Mouse (Mus musculus): ENCODE data around the gene Ch25h. TPM values are rescaled to one million over a fixed set of nuclear protein-coding genes. Genes with fewer than 3 reads are reported as not detected.

Gene Ch25h
- total RNA-seq, 2 experiments from 2014 or later = 0.58 to 0.75 TPM

GRCm38 (mm10) chr19:34511528-34511927, 36.6 kb upstream of the Ch25h start:
- Histone ChIP-seq H3K4me3 (no peak overlapping the region), H3K27ac (no peak overlapping the region)
- no peak for DNase-seq (ENCODE audit: extremely low spot score in 1 of 2, low spot score in 2 of 2)
- TF ChIP-seq CTCF (IDR thresholded peaks at IDR 0.05) = no peak
- intact Hi-C loops (cut with DNase I) = no loop called here

- H3K27ac ChIP-seq = no peak overlapping the region
- no peak for DNase-seq (ENCODE audit: extremely low spot score in 1 of 2, low spot score in 2 of 2)
- no peak overlapping the region for H3K4me3 ChIP-seq
- TF ChIP-seq CTCF (IDR thresholded peaks at IDR 0.05) = no peak
- intact Hi-C loops (cut with DNase I) = no loop called here
Observed at GRCm38 (mm10) chr19:34510717-34511116, 35.8 kb upstream of the Ch25h start.

GRCm38 (mm10) chr19:34505161-34505721, 30.3 kb upstream of the Ch25h start:
- no peak overlapping the region for H3K4me3 ChIP-seq
- intact Hi-C loops (cut with DNase I) = no loop called here
- no peak overlapping the region for H3K27ac ChIP-seq
- TF ChIP-seq CTCF (IDR thresholded peaks at IDR 0.05) = no peak
- DNase-seq (ENCODE audit: extremely low spot score in 1 of 2, low spot score in 2 of 2) = no peak

GRCm38 (mm10) chr19:34500763-34501162, 25.8 kb upstream of the Ch25h start:
- intact Hi-C loops (cut with DNase I) = loop anchor here (5.0 kb wide), 1 partner anchor 137 kb away; no protein-coding TSS in a partner anchor
- Histone ChIP-seq H3K4me3 (no peak overlapping the region), H3K27ac (no peak overlapping the region)
- TF ChIP-seq CTCF (IDR thresholded peaks at IDR 0.05) = peak; percentile 69
- DNase-seq (ENCODE audit: extremely low spot score in 1 of 2, low spot score in 2 of 2) = peak; percentile 31 to 48

DNA sequence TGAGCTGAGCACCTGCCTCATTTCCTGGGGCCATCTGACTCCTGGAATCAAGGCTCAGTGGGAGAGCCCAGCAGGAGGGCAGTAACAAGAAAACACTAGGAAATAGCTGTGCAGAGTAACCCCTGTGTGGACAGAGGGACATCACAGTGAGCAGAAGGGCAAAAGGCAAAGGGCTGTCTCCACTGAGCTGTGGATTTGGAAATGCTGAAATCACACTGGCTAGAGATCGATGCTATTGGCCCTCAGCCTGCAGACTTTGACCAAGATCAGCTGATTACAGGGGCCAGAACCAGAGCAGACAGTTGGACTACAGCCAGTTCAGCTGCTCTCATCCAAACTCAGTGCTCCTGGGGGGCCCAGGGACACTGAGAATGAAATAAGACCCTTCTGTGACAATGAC, 21.4 kb upstream of the Ch25h start:
- no peak for DNase-seq (ENCODE audit: extremely low spot score in 1 of 2, low spot score in 2 of 2)
- no peak for TF ChIP-seq CTCF (IDR thresholded peaks at IDR 0.05)
- intact Hi-C loops (cut with DNase I) = no loop called here
- no peak overlapping the region for H3K27ac ChIP-seq
- no peak overlapping the region for H3K4me3 ChIP-seq

DNA sequence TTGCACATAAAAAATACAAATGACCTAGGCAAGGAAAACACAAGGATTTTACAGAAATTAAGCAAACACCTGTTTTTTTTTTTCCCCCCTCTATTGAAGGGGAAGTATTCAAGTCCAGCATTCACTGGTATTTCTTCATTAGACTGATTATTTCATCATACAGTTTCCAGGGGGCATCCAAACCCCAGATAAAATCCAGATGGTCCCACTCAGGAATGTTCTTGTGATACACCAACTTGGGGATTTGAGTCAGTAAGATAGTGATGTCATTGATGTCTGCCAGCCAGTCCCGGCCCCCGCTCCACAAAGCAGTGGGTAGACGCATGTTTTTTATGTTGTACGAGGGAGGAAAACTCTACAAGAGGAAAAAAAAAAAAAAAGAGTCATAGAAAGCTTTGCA, 18.9 kb upstream of the Ch25h start:
- Histone ChIP-seq H3K4me3 (no peak overlapping the region), H3K27ac (no peak overlapping the region)
- intact Hi-C loops (cut with DNase I) = no loop called here
- no peak for TF ChIP-seq CTCF (IDR thresholded peaks at IDR 0.05)
- DNase-seq (ENCODE audit: extremely low spot score in 1 of 2, low spot score in 2 of 2) = no peak

- intact Hi-C loops (cut with DNase I) = loop anchor here (2.0 kb wide), 1 partner anchor 149 kb away; no protein-coding TSS in a partner anchor
- TF ChIP-seq CTCF (IDR thresholded peaks at IDR 0.05) = peak; percentile 65
- peak in 1 of 2 experiments; percentile 31 for DNase-seq (ENCODE audit: extremely low spot score in 1 of 2, low spot score in 2 of 2)
- H3K4me3 ChIP-seq = no peak overlapping the region
- H3K27ac ChIP-seq = no peak overlapping the region
Observed at GRCm38 (mm10) chr19:34483547-34483946, 8.6 kb upstream of the Ch25h start.

DNA sequence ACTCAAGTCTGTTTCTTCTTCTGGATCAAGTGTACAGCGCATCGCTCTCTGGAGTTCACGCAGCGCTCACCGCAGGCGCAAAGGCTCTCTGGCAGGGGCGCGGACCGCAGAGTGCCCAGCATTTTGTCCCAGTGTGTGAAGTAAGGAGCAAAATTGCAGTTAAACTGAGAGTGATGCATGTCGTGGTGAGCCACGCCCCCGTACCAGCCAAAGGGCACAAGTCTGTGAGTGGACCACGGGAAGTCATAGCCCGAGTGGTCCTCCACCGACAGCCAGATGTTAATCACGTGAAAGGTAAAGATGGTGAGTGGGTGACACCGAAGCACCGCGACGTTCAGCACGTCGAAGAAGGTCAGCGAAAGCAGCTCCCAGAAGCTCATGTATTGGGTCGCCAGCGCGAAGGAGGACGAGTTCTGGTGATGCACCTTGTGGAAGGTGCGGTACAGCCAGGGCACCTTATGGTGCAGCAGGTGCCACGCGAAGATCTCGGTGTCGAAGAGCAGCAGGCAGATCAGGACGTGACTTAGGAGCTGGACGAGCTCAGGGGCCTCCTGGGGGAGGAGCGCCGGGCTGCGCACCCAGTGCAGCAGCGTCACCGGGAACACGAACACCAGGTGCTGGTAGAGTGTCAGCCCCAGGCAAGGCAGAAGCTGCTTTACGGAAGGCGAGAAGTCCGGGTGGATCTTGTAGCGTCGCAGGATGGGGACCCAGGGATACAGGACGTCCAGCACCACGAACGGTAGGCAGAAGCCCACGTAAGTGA, 555 bp downstream of the Ch25h start:
- intact Hi-C loops (cut with DNase I) = no loop called here
- Histone ChIP-seq H3K27ac (no peak overlapping the region), H3K4me3 (peak overlapping the region; percentile 52)
- no peak for TF ChIP-seq CTCF (IDR thresholded peaks at IDR 0.05)
- peak in 1 of 2 experiments; percentile 25 for DNase-seq (ENCODE audit: extremely low spot score in 1 of 2, low spot score in 2 of 2)

DNA sequence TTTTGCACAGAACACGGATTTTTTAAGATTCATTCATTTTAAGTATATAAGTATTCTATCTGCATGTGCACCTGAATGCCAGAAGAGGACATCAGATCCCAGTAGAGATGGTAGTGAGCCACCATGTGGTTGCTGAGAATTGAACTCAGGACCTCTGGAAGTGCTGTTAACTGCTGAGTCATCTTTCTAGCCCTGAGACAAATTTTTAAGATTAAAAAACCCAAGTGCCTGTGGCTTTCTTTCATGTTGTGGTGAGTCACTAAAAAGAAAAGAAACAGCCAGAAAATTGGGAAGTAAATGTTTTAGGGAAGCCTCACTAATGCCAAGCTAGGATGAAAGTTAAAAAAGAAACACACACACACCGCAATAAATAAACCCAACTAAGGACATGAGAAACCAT, 3.3 kb downstream of the Ch25h start:
- no peak for TF ChIP-seq CTCF (IDR thresholded peaks at IDR 0.05)
- intact Hi-C loops (cut with DNase I) = no loop called here
- no peak for DNase-seq (ENCODE audit: extremely low spot score in 1 of 2, low spot score in 2 of 2)
- Histone ChIP-seq H3K4me3 (no peak overlapping the region), H3K27ac (no peak overlapping the region)

- no peak overlapping the region for H3K27ac ChIP-seq
Observed at GRCm38 (mm10) chr19:34468794-34469193, 6.2 kb downstream of the Ch25h start.

DNA sequence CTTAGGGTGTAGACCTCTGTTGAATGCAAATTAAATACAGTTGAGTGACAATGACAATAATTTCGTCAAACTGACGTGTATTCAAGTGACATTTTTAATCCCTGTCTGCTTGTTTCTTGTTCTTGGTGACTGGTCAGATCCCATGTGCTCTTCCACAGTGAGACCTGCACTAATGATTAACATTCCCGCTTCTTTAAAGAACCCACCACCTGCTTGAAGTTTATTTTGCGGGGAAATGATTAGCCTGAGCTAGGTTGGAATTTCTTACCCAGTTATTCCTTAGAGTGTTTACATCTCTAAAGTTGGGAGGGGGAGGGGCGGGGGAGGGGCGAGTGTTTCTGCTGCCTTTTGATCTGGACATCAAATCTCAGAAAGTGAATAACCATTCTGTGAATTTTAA, 6.7 kb downstream of the Ch25h start:
- Histone ChIP-seq H3K27ac (no peak overlapping the region), H3K4me3 (no peak overlapping the region)
- intact Hi-C loops (cut with DNase I) = no loop called here
- TF ChIP-seq CTCF (IDR thresholded peaks at IDR 0.05) = no peak
- no peak for DNase-seq (ENCODE audit: extremely low spot score in 1 of 2, low spot score in 2 of 2)

More at GRCm38 (mm10) chr19:34468794-34469193, 6.2 kb downstream of the Ch25h start:
- intact Hi-C loops (cut with DNase I) = no loop called here
- no peak overlapping the region for H3K4me3 ChIP-seq
- TF ChIP-seq CTCF (IDR thresholded peaks at IDR 0.05) = no peak
- no peak for DNase-seq (ENCODE audit: extremely low spot score in 1 of 2, low spot score in 2 of 2)

DNA sequence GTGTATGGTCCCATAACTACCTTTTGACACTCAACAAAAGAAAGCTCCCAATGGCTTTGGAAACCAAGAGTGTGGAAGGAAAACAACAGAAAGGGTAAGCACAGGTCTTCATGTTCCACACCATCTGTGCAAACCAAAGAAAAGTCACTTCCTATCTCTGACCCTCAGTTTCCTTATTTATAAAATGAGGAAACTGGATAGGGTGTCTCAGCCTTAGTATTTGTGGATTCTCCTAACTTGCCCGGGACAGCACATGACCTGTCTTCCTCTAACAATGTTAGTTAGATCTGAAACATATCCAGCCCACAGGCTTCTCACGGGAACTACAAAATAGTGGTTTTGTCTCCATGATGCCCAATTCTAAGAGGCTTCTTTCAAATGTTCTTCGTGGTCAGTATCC, 10.5 kb downstream of the Ch25h start:
- no peak for TF ChIP-seq CTCF (IDR thresholded peaks at IDR 0.05)
- H3K27ac ChIP-seq = no peak overlapping the region
- no peak overlapping the region for H3K4me3 ChIP-seq
- intact Hi-C loops (cut with DNase I) = loop anchor here (5.0 kb wide), 1 partner anchor 112 kb away; no protein-coding TSS in a partner anchor
- DNase-seq (ENCODE audit: extremely low spot score in 1 of 2, low spot score in 2 of 2) = no peak

All from left cerebral cortex, adult 2 months (tissue).